Mouse (Mus musculus): Measurements from ENCODE around the gene Tmco3. TPM values are rescaled to one million over a fixed set of nuclear protein-coding genes. Genes with fewer than 3 reads are reported as not detected.

The Tmco3 gene
- polyA plus RNA-seq, 1 experiment: 22.4 TPM

DNA sequence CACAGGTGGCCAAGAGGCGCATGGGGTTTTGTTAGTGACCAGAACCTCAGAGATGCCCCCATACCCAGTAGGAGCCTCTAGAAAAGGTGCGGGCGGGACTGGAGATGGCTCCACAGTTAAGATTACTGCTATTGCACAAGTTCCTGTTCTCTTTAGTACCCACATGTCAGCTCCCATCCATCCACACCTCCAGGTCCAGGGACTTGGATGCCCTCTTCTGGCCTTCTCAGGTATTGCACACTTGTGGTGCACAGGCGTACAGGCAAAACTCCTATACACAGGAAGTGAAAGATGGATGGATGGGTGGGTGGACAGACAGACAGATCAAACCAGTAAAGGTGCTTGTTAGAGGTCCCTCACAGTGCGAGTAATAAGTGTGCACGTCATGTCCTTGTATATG, 73.9 kb downstream of the Tmco3 start:
- TF ChIP-seq POLR2A (IDR thresholded peaks at IDR 0.05; ENCODE audit: control insufficient read depth, extremely low read depth, insufficient read depth, low read length, poor library complexity) (no peak), CTCF (IDR thresholded peaks at IDR 0.05; ENCODE audit: borderline replicate concordance, control insufficient read depth, extremely low read depth, insufficient read depth, low read length, poor library complexity) (no peak)
- WGBS: 97% methylated on average over 6 of the region's 6 CpGs
- no peak overlapping the region for H3K4me3 ChIP-seq (ENCODE audit: control insufficient read depth, insufficient read depth, low read length)
- H3K27ac ChIP-seq (ENCODE audit: control insufficient read depth, insufficient read depth, low read length): no peak overlapping the region
- H3K4me1 ChIP-seq (replicated peaks; ENCODE audit: control insufficient read depth, insufficient read depth, low read length): no peaks in the 10 kb centered on the region
- H3K36me3 ChIP-seq (ENCODE audit: control insufficient read depth, insufficient read depth, low read length): peaks cover 73% of the 10 kb centered on the region
- no peaks in the 10 kb centered on the region for H3K27me3 ChIP-seq (ENCODE audit: control insufficient read depth, insufficient read depth, low read length)
- peak; percentile 15 for DNase-seq

Other genes with a start within 250 kb of the Tmco3 start
- gene Proz, start 227.3 kb upstream of the Tmco3 start, polyA plus RNA-seq (2012; rRNA removed): 1.0 and 1.3 TPM in 2 replicates
- gene Pcid2, start 182.7 kb upstream of the Tmco3 start, polyA plus RNA-seq (2012; rRNA removed): 42.2 and 49.9 TPM in 2 replicates
- 36.3 and 49.1 TPM in 2 replicates for gene Cul4a, start 182.6 kb upstream of the Tmco3 start, polyA plus RNA-seq (2012; rRNA removed)
- gene Lamp1, start 129.0 kb upstream of the Tmco3 start, polyA plus RNA-seq (2012; rRNA removed): 345 and 388 TPM in 2 replicates
- gene Grtp1, start 87.6 kb upstream of the Tmco3 start, polyA plus RNA-seq (2012; rRNA removed): 1.5 and 1.7 TPM in 2 replicates
- gene Adprhl1, start 34.0 kb upstream of the Tmco3 start, polyA plus RNA-seq (2012; rRNA removed): 0.11 and 9.2 TPM in 2 replicates
- gene Dcun1d2, start 59 bp upstream of the Tmco3 start, polyA plus RNA-seq (2012; rRNA removed): 29.4 and 31.2 TPM in 2 replicates
- gene Tfdp1, start 50.6 kb downstream of the Tmco3 start, polyA plus RNA-seq (2012; rRNA removed): 123 and 141 TPM in 2 replicates
- gene Atp4b, start 108.6 kb downstream of the Tmco3 start, polyA plus RNA-seq (2012; rRNA removed): 0.65 and 0.71 TPM in 2 replicates
- gene Grk1, start 116.9 kb downstream of the Tmco3 start, polyA plus RNA-seq (2012; rRNA removed): 0.05 and 0.09 TPM in 2 replicates
- gene Tmem255b, start 147.0 kb downstream of the Tmco3 start, polyA plus RNA-seq (2012; rRNA removed): 4.8 and 5.5 TPM in 2 replicates
- 131 and 163 TPM in 2 replicates for gene Gas6, start 206.3 kb downstream of the Tmco3 start, polyA plus RNA-seq (2012; rRNA removed)

All from thymus, adult 2 months (tissue).